Mouse (Mus musculus) MN1 (cell line): ENCODE results near the gene Ankdd1a.

ENCODE experiments used
- DNase-seq: peaks from one replicate; pipeline ENCODE4 v3.0.0-alpha.2; 2016; ENCODE audit warnings: low spot score

Ankdd1a gene

DNA sequence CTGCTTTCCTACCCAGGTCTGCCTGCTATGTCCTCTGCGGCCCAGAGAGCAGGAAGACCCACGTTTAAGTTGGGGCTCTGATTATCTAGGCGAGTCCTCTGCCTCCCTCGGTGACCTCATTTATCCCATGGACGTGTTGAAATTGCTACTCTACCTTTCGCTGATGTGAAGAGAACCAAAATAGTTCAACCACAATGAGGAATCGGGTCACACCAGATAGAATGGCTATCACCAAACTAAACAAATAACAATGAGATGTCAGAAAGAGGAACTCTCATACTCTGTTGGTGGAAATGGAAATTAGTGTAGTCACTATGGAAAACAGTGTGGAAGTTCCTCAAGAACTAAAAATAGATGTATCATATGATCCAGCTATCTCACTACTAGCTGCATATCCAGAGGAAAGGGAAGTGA, 22.1 kb upstream of the Ankdd1a start:
- no peak for DNase-seq

DNA sequence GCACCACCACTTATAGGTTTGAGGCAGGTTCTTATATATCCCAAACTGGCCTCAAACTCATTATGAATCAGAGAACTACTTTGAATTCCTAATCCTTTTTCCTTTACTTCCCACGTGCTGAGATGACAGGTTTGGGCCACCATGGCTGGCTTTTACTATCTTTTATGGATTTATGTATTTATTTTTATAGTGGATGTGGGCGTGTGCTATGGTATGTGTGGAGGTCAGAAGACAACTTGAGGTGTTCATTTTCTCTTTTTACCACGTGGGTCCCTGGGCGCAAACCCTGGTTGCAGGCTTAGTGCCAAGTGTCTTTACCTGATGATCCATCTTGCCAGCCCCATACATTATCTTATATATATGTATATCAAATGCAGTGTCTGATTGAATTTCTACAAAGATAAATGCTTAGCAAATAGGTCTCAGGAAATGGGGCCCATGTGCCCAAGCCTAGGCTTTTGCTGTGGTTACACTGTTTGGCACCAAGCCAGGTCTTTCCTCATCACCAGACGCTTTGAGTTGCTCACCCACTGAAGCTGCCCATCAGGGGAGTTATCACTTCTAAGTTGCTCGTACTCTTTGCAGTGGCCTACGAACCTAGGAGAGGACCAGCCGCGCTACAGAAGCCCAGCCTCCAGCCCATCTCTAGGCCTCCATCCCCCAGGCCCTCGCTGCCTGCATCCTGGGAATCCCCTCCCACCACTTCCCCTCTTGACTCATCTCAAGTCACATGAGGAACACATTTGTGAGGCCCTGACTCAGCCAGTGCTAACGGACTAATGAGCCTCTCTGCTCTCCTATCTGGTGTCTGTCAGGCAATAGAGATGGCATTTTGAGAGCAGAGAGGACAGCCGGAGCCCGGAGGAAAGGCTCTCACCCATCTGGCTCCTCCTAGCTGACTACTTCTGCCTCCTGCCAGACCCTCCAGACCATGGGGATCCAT, 21.4 kb upstream of the Ankdd1a start:
- peak; percentile 90 for DNase-seq

DNA sequence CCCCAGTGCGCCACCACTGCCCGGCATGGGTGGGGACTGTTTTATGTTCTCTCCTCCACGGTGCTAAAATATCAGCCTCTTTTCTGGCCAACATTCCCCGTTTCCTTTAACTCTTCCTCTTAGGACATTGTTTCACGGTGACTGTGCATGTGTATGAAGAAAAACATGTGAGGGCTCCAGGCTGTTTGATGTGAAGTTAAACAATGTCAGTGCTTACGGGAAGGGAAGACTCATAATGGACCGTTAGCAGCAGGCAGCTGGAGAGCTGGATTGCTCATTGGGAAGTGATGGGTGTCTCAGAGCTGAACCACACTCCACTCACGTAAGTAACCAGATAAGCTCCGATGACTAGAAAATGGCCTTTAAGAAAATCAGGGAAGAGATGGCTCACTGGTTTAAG, 19.7 kb upstream of the Ankdd1a start:
- DNase-seq, result no peak

DNA sequence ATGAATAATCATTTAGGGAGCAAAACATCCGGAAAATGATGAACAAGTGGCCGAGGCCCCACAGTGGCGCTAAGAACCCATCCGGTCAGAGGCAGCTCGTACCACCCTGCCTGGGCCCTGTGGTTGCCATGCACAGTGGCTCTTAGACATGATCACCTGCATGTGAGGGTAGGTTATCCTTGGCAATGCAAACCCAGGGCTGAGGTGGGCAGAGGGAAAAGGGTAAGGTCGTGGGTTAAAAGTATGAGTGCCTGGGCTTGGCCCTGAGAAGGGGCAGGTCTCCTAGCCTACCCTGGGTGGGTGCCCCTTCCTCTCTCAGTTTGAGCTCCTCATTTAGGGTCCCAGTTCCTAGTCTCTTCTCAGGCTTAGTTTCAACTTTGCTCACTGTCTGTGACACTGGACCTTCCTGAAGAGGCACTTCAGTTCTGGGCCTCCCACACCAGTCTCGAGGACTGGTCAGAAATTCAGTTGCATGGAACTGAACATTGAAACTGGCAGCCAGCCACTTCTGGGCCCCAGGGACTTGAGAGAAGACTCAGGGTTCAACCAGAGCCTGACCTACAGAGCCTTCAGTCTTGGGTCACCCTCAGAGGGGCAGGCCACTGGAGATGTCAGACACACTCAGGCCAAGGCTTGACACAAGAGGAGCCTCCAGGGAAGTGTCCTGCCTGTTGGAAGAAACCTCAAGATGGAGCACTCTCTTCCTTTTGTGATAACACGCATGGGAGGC, 18.1 kb upstream of the Ankdd1a start:
- DNase-seq, result no peak

DNA sequence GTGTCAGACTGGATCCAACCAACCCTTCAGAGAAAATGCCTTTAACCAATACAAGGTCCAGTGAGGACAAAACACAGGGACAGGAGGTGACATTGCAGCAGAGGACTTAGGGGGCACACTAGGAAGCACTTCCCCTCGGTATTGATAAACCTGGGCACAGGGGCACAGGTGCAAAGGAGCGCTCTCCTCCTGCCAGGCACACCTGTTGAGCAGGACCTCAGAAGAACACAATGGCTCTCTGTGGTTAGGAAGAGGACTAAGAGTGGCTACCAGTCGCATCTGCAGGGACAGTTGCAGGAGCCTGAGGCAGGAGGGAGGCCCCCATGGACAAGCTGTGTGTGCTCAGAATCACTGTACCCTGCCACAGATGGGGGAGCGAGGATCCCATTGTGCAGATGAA, 16.5 kb upstream of the Ankdd1a start:
- DNase-seq, result no peak

DNA sequence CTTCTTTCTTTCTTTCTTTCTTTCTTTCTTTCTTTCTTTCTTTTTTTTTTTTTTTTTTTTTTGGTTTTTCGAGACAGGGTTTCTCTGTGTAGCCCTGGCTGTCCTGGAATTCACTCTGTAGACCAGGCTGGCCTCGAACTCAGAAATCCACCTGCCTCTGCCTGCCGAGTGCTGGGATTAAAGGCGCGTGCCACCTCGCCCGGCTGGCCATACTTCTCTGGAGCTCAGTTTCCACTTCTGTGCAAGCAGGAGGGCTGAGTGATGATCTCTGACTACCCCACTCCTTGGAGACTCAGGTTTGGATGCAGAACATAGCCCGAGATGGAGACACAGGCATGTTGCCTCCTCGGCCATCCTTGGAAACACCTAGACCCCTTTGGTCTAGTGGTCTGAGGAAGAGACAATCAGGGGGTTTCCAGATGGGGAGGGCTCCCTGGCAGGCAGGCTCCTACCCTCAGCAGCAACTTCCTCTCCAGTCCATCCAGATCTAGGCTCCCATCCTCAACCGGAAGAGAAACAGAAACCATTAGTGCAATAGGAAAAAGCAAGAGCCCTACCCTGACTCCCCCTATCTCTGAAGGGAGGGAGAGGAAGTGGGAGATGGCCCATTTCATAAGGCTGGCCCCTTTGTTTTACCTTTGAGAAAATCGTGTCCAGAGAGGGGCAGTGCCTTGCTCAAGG, 15.9 kb upstream of the Ankdd1a start:
- no peak for DNase-seq

DNA sequence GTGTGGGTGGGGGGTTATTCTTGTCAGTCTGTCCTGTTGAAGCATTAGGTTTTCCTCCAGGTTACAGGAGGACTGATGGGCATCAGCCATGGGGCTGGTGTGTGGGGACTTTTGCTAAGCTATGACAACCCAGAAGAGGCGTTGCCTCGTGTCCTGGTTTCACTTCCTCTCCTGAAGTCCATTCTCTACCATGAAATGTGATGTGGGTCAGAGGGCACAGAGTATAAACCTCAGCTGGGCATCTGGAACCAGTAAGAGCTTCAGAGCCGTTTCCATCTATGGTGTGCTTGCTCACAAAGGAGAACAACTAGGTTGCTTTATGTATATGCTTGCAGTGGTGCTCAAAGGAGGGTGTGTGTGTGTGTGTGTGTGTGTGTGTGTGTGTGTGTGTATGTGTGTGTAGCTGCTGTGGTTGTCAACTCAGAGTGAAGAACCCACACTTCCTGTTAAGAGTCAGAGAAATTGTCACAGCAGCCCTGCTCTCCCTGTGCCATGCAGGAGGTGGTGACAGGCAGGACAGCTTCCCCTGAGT, 15.3 kb upstream of the Ankdd1a start:
- DNase-seq, result no peak

DNA sequence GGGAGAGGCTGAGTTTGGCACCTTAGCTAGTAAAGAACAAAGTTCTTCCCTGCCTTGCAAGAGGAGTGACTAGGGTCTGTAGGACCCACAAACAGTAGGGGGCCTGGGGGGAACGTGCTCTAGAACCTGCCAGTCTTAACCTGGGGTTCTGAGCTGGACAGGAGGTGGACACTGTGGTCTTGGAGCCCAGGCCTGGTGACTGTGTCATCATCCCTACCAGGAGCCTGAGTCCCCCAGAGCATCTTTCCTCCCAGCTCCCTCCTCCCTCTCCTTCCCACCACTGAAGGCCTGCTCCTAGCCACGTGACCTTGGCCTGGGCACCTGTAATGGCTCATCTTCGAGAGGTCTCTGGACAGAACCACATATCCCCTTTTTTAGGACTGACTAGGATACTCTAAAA, 14.1 kb upstream of the Ankdd1a start:
- no peak for DNase-seq

DNA sequence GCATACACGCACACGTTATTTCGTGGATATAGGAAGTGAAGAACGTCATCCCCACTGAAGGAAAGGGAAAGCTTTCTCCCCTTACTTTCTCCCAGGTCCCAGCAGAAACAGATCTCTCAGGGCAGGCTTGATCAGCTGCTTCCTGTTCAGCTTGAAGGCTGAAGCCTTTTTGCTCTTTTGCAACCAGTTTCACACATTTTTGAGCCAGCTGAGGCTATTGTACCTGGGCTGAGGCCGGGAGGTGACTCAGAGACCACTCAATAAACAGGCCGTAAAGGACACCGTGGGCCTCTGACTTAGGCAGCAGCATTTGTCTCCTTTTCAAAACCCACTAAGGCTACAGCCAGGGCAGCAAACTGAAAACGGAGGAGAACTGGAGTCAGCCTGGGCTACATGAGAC, 13.0 kb upstream of the Ankdd1a start:
- no peak for DNase-seq

DNA sequence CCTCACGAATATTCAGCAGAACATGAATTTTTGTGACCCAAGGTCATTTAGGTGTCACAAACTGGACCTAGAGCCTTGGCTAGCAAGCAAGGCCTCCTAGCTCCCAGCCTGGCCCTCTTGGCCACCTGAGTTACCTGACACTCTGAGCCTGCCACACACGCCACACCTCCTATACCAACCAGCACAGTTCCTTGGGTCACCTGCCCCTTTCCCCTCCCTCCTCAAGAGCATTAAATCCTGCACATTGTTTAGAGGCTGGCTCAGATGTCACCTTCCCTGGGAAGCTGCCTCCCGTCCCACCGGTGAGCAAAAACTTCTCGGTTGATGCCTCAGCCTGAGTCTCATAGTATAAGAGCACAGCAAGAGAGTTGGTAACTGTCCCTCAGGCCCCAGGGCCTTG, 11.3 kb upstream of the Ankdd1a start:
- DNase-seq, result no peak

DNA sequence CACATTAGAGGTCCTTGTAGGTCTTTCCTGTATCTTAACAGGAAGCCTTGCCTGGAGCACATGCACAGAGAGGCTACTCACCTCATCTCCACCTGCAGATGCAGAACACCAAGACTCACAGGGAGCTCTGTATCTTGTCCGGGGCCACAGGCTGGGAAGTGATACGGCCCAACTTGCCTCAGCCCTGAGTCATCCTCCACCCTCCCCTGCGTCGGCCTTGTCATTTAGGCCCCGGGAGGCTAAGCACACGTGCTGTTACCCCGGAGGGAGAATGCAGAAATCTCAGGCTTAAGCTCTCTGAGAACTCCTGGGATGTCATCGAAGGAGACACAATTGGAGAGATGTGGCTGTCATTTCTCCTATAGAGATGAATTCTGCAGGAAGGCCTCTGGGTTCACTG, 9.7 kb upstream of the Ankdd1a start:
- DNase-seq, result no peak

DNA sequence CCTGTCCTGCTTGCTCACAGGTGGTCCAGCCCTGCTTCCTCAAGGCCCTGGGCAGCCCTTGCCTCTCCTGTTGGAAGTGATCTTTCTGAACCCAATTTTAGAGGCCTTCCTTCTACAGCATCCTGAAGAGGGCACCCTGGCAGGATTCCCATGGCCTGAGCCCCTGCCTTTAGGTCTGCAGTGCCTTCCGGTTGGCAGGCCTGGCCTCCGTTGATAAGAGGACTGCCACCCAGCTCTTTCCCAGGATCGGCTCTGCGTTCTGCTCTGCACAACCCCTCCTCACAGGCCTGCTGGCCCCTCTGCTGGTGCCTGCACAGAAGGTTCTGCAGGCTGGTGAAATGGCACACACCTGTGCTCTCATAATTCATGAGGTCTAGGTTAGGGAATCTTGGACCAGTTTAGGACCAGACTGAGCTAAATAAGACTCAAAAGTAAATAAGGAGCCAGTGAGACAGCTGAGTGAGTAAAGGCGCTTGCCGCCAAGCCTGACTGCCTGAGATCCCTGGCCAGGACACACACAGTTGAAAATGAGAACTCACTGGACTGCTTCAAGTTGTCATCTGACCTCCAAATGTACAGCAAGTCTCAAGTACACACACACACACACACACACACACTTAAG, 8.5 kb upstream of the Ankdd1a start:
- no peak for DNase-seq

DNA sequence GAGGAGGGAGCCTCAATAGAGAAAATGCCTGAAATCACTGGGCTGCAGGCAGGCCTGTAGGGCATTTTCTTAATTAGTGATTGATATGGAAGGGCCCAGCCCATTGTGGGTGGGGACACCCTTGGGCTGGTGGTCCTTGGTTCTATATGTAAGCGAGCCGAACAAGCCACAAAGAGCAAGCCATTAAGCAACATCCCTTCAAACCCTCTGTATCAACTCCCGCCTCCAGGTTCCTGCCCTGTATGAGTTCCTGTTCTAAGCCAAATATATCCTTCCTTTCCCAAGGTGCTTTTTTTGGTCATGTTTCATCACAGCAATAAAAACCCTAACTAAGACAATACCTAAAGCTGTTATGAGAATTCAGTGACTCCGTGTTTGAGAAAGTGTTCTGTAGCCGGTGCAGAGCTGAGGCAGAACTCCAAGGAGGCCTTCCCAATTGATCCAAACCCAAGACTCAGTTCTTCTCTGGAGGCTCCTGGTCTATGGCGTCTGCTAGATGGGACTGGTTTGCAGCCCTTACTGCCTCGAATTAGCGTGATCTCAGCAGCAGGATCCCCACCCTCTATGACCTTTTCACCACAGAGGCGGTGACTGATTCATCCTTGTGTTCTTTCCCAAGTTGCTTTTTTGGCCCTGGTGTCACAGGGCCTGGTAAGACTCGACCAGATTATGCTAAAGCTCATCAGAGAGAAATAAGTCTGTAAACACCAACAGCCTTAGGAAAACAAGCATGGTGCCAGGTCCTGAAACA, 5.6 kb upstream of the Ankdd1a start:
- DNase-seq, result no peak

DNA sequence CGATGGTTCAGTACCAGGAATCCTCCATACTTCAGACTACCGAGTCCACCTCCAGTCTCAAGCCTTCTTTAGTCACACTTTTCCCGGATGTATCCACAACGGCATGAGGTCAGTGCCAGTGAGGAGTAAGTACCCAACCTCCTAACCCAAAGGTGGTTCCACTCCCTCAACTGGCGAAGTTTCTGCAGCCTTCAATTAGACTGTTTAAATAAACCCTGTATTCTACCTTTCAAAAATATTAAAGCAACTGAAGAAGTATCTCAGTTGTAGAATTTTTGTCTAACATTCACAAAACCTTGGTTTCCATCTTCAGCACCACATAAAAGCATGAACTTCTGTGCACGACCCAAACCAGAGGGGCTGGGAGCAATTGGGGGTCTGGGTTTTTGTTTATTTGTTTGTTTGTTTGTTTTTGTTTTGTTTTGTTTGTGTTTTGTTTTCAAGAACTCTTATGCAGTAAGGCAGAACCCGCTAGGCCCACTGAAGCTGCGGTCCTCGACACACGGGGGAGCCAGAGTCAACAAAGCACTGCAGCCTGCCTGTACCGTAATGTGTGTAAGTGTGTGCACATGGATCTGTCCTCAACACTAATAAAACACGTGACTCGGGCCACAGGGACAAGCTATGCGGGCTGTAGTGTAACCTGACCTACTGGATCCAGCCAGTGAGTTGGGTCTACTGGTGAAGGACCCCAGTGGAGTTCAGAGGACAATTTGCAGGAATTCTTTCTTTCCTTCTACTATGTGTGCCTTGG, 3.8 kb upstream of the Ankdd1a start:
- peak; percentile 86 for DNase-seq

DNA sequence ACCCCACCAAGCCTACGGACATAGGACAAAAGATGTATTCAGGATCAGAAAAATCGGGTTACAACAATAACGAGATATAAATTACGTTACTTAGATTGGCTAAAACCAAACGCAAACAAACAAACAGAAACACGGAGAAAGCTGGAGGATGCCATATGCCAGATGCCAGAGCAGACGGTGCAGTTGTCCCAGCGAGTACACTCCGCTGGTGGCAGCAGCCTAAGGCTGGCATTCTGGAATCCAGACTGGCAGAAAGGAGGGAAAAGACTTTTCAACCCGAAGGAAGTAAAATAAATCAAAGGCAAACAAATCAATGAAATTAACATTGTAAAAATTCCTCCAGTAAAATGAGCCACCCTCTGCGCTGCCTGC, 498 bp upstream of the Ankdd1a start:
- no peak for DNase-seq

DNA sequence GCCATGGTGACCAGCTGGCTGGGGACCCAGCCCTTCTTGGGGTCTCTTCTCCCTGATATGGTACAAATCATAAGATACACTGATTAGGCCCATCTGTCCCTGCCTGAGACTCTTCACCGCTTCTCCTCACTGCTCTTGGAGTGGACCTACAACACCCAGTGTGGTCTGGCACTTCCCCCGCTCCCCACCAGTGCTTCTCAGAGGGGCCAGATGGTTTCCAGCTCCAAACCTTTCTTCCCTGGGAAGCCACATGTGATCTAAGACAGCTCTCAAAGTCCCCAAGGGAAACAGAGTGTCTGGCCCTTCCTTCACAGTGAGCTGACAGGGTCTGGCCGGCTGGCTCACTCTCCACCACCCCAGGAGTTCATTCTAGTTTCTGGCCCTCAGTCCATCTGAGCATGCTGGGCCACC, 5.1 kb downstream of the Ankdd1a start:
- DNase-seq, result peak; percentile 72

DNA sequence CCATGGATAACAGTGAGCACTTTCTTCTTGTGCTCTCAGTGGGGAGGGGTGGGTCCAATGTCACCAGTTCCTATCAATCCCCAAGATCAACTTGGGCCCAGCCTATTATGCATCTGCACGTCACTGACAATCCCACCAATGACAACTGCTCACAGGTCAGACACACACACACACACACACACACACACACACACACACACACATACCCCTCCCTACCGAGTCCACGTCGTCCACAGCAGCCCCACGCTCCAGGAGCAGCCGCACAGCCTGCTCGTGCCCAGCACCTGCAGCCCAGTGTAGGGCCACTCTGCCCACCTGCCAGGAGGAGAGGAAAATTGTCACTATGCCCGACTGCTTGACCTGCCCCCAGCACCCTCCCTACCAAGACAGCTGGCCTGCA, 5.6 kb downstream of the Ankdd1a start:
- no peak for DNase-seq

DNA sequence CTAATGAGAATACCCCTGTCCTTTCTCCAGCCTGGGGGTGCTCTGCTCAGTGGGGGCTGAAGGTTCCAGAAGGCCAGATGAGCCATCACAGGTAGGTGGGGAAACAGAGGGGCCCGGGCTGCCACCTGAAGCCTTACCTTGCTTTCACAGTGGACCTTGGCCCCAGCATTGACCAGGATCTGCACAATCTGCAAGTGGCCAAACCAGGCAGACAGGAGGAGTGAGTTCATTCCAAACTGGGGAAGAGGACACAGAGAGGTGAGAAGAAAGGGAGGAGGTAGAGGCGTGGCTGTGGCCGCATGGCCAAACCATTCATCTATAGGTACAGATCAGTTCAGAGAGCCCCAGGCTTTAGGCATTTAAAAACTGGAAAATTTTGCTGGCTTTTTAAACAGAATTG, 7.5 kb downstream of the Ankdd1a start:
- no peak for DNase-seq

DNA sequence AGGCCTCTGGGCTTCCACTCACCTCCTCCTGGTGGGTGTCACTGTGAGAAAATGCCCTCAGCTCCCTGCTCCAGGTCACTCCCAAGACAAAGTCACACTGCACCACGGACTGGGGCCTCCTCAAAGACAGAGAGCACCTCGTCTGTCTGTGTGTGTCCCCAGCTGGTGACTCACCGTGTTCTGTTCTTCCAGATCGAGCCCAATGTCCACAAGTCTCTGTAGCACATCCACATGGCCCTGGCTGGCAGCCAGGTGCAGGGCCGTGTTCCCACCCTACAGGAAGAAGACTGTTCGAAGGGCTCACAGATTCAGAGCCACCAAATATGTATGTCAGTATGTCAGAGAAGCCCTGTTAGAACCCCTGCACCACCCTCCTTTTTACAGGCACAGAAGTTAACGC, 11.5 kb downstream of the Ankdd1a start:
- peak; percentile 30 for DNase-seq

DNA sequence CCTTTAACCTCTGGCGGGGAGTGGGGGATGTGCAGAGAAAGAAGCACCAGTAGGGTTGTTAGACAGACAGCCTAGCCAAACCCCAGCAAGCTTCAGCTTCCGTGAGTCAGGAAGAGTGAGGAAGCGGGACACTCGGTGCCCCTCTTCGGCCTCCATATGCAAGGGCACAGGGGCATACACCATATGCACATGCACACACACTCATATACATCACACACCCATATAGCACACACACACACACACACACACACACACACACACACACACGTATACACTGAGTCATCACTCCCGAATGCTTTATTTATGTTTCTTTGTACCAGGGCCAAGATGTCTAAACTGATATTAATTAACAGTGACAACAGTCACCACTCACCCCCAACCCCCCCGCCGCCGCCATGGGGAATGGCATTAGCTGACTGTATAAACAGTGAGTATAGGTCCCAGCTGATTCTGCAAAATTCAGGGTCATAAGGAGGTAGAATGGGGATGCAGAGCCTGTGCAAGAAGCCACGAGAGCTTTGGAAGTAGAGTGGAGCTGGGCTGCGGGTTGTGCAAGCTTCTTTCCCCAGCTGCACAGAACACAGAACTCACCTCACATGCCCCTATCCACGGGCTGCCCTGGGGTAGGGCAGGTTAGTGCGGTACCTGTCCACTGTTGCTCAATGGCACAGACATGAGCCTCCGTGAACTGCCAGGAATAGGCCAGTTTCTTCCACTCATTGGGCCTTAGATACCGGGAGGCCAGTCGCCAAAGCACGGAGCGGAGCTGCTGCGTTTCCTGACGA, 17.1 kb downstream of the Ankdd1a start:
- DNase-seq, result peak; percentile 16
